Mouse (Mus musculus) heart, embryonic 16.5 days (tissue): Measurements from ENCODE around the gene Prpf18. TPM values are rescaled to one million over a fixed set of nuclear protein-coding genes. Genes with fewer than 3 reads are reported as not detected.

ENCODE experiments used
- ATAC-seq: fragments of 200-750 bp; cut with Nextera tagmentation; replicated peaks from 2 replicates; pipeline ENCODE4 v1.8.0; 2017; ENCODE audit warnings: moderate number of reproducible peaks; ENCODE audit not compliant: insufficient read depth, low FRiP score; ENCODE audit errors: extremely low read depth
- H3K27ac ChIP-seq: fragments of 300-500 bp; sonication (generic); 2 replicates; pipeline ENCODE4 v1.5.1; 2014; ENCODE audit warnings: mild to moderate bottlenecking, low read length, control low read depth, moderate library complexity
- H3K27me3 ChIP-seq: fragments of 300-500 bp; sonication (generic); 2 replicates; pipeline ENCODE4 v1.6.1; 2014; ENCODE audit warnings: low read length, mixed read lengths; ENCODE audit not compliant: control insufficient read depth, insufficient read depth
- H3K36me3 ChIP-seq: fragments of 300-500 bp; sonication (generic); 2 replicates; pipeline ENCODE4 v1.6.1; 2014; ENCODE audit not compliant: control insufficient read depth, insufficient read depth
- H3K4me1 ChIP-seq: fragments of 300-500 bp; sonication (generic); 2 replicates; pipeline ENCODE4 v1.6.1; 2014; ENCODE audit warnings: low read length, mixed read lengths; ENCODE audit not compliant: control insufficient read depth, insufficient read depth
- H3K4me2 ChIP-seq: fragments of 300-500 bp; sonication (generic); 2 replicates; pipeline ENCODE4 v1.6.1; 2014; ENCODE audit warnings: low read depth, mild to moderate bottlenecking, control low read depth, low read length
- H3K4me3 ChIP-seq: fragments of 300-500 bp; sonication (generic); 2 replicates; pipeline ENCODE4 v1.5.1; 2014; ENCODE audit warnings: mild to moderate bottlenecking, control low read depth, low read length
- H3K9ac ChIP-seq: fragments of 300-500 bp; sonication (generic); 2 replicates; pipeline ENCODE4 v1.6.1; 2014; ENCODE audit warnings: low read length, control low read depth
- H3K9me3 ChIP-seq: fragments of 300-500 bp; sonication (generic); replicated peaks from 2 replicates; pipeline ENCODE4 v1.6.1; 2016; ENCODE audit warnings: low read length; ENCODE audit not compliant: control insufficient read depth
- WGBS: fragments of 180-500 bp; shearing (Covaris S2); extraction: QIAGEN DNeasy Blood & Tissue Kit; methylation state at CpG from one replicate; pipeline ENCODE4 v1.1.7; 2014; 5-methylcytosine and 5-hydroxymethylcytosine counted together
- polyA plus RNA-seq: library from polyadenylated mRNA; unstranded; fragments of >200 nt; fragmentation: Nextera tagmentation; extraction: Ambion mirVana; gene quantifications from 2 replicates; pipeline ENCODE4 v1.2.1, GENCODE M21; 2015

The Prpf18 gene
- polyA plus RNA-seq, 1 experiment from 2014 or later = 34.2 TPM

- Histone ChIP-seq H3K9ac (no peak overlapping the region), H3K27ac (no peak overlapping the region), H3K4me2 (no peak overlapping the region), H3K4me3 (no peak overlapping the region), H3K4me1 (no peaks in the 10 kb centered on the region), H3K36me3 (peaks cover 53% of the 10 kb centered on the region), H3K27me3 (no peaks in the 10 kb centered on the region), H3K9me3 (no peaks in the 10 kb centered on the region)
- ATAC-seq = no peak
- 87% methylated on average over 3 of the region's 3 CpGs for WGBS
These were observed 13.7 kb downstream of the Prpf18 start for GRCm38 (mm10) chr2:4638189-4638588.

GRCm38 (mm10) chr2:4636656-4637055 is 15.3 kb downstream of the Prpf18 start:
- Histone ChIP-seq H3K4me1 (no peaks in the 10 kb centered on the region), H3K4me3 (no peak overlapping the region), H3K9ac (no peak overlapping the region), H3K27me3 (no peaks in the 10 kb centered on the region), H3K4me2 (no peak overlapping the region), H3K9me3 (no peaks in the 10 kb centered on the region), H3K27ac (no peak overlapping the region), H3K36me3 (peaks cover 52% of the 10 kb centered on the region)
- ATAC-seq = no peak
- WGBS = 71% methylated on average over 7 of the region's 7 CpGs

GRCm38 (mm10) chr2:4635804-4636203 is 16.1 kb downstream of the Prpf18 start:
- ATAC-seq = no peak

GRCm38 (mm10) chr2:4630197-4630835 is 21.6 kb downstream of the Prpf18 start:
- peaks cover 33% of the 10 kb centered on the region for H3K36me3 ChIP-seq
- H3K4me2 ChIP-seq = no peak overlapping the region
- 94% methylated on average over 10 of the region's 10 CpGs for WGBS
- no peak overlapping the region for H3K9ac ChIP-seq
- no peaks in the 10 kb centered on the region for H3K4me1 ChIP-seq
- no peak overlapping the region for H3K27ac ChIP-seq
- no peaks in the 10 kb centered on the region for H3K9me3 ChIP-seq
- H3K27me3 ChIP-seq = no peaks in the 10 kb centered on the region
- no peak overlapping the region for H3K4me3 ChIP-seq
- no peak for ATAC-seq

More at GRCm38 (mm10) chr2:4635804-4636203, 16.1 kb downstream of the Prpf18 start:
- Histone ChIP-seq H3K9ac (no peak overlapping the region), H3K4me3 (no peak overlapping the region), H3K4me2 (no peak overlapping the region), H3K36me3 (peaks cover 52% of the 10 kb centered on the region), H3K27me3 (no peaks in the 10 kb centered on the region), H3K27ac (no peak overlapping the region), H3K9me3 (no peaks in the 10 kb centered on the region), H3K4me1 (no peaks in the 10 kb centered on the region)
- 82% methylated on average over 8 of the region's 8 CpGs for WGBS

- WGBS = 71% methylated on average over 11 of the region's 11 CpGs
- no peak overlapping the region for H3K27ac ChIP-seq
- 0 out of 2 replicates have a peak, but pooled peaks have one; percentile 41 for ATAC-seq
These were observed 22.4 kb downstream of the Prpf18 start for GRCm38 (mm10) chr2:4629470-4629869.

GRCm38 (mm10) chr2:4628920-4629319 is 23.0 kb downstream of the Prpf18 start:
- no peaks in the 10 kb centered on the region for H3K4me1 ChIP-seq
- ATAC-seq = no peak
- no peaks in the 10 kb centered on the region for H3K9me3 ChIP-seq
- no peak overlapping the region for H3K4me3 ChIP-seq
- H3K27ac ChIP-seq = no peak overlapping the region
- H3K36me3 ChIP-seq = peaks cover 28% of the 10 kb centered on the region
- WGBS = 86% methylated on average over 2 of the region's 2 CpGs
- no peaks in the 10 kb centered on the region for H3K27me3 ChIP-seq
- H3K4me2 ChIP-seq = no peak overlapping the region
- H3K9ac ChIP-seq = no peak overlapping the region

More at GRCm38 (mm10) chr2:4629470-4629869, 22.4 kb downstream of the Prpf18 start:
- Histone ChIP-seq H3K4me3 (no peak overlapping the region), H3K9ac (no peak overlapping the region), H3K27me3 (no peaks in the 10 kb centered on the region), H3K9me3 (no peaks in the 10 kb centered on the region), H3K4me1 (no peaks in the 10 kb centered on the region), H3K36me3 (peaks cover 27% of the 10 kb centered on the region), H3K4me2 (no peak overlapping the region)

- H3K27ac ChIP-seq = no peak overlapping the region
- no peaks in the 10 kb centered on the region for H3K27me3 ChIP-seq
- H3K36me3 ChIP-seq = peaks cover 18% of the 10 kb centered on the region; the same call in 1 of the 2 replicates
- no peaks in the 10 kb centered on the region for H3K9me3 ChIP-seq
- no peak overlapping the region for H3K9ac ChIP-seq
- no peak for ATAC-seq
- H3K4me3 ChIP-seq = no peak overlapping the region
- H3K4me2 ChIP-seq = no peak overlapping the region
- H3K4me1 ChIP-seq = no peaks in the 10 kb centered on the region
- 92% methylated on average over 3 of the region's 3 CpGs for WGBS
These were observed 25.0 kb downstream of the Prpf18 start for GRCm38 (mm10) chr2:4626911-4627310.

GRCm38 (mm10) chr2:4621471-4621985 is 30.4 kb downstream of the Prpf18 start:
- no peak overlapping the region for H3K9ac ChIP-seq
- peak overlapping the region; percentile 67 for H3K27ac ChIP-seq
- H3K4me3 ChIP-seq = no peak overlapping the region
- 0 out of 2 replicates have a peak, but pooled peaks have one; percentile 55 for ATAC-seq
- H3K4me2 ChIP-seq = no peak overlapping the region
- H3K9me3 ChIP-seq = no peaks in the 10 kb centered on the region
- no peaks in the 10 kb centered on the region; the same call in 1 of the 2 replicates for H3K4me1 ChIP-seq
- peaks cover 11% of the 10 kb centered on the region; the same call in 1 of the 2 replicates for H3K36me3 ChIP-seq
- 67% methylated on average over 3 of the region's 3 CpGs for WGBS
- H3K27me3 ChIP-seq = no peaks in the 10 kb centered on the region

GRCm38 (mm10) chr2:4620640-4621401 is 31.1 kb downstream of the Prpf18 start:
- Histone ChIP-seq H3K4me1 (no peaks in the 10 kb centered on the region; the same call in 1 of the 2 replicates), H3K9ac (no peak overlapping the region), H3K36me3 (peaks cover 9% of the 10 kb centered on the region; the same call in 1 of the 2 replicates), H3K9me3 (no peaks in the 10 kb centered on the region), H3K27ac (peak overlapping the region; percentile 67), H3K4me3 (no peak overlapping the region), H3K4me2 (no peak overlapping the region), H3K27me3 (no peaks in the 10 kb centered on the region)
- ATAC-seq = peak; percentile 64
- WGBS = 58% methylated on average over 12 of the region's 12 CpGs
